Mouse (Mus musculus) olfactory bulb, adult 2 months (tissue): Measurements from ENCODE around the gene Vezt.

Experiments used
- CTCF ChIP-seq: fragments of 200-500 bp; IDR thresholded peaks from 2 replicates; pipeline ENCODE4 v1.5.1; 2012; ENCODE audit warnings: low read depth, mild to moderate bottlenecking, low read length, moderate library complexity; ENCODE audit not compliant: insufficient read depth
- POLR2A ChIP-seq: fragments of 200-500 bp; IDR thresholded peaks from 2 replicates; pipeline ENCODE4 v1.6.1; 2012; ENCODE audit warnings: mild to moderate bottlenecking, low read depth, low read length, moderate library complexity; ENCODE audit not compliant: insufficient read depth

DNA sequence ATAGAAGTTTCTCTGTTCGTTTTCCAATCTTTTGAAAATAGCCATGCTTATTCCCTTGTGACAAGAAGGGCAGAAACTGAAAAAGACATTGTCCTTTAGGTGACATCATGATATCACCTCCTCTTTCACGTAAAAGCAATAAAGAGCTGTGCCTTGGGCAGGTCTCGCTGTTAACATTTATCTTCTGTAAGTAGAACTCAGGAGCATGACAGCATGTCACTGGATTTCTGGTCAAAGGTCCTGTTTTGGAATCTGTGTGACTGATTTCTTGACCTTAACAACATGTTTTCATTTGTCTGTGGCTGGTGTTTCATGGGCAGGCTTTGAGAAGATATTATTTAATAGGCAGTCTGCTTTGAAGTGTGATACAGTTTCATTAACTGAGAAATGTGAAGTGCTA lies 45.1 kb upstream of the Vezt start:
- TF ChIP-seq CTCF: no peak
- TF ChIP-seq POLR2A: no peak
